Mouse (Mus musculus) spleen, postnatal 10 days (tissue): ENCODE results near the gene Hspa2.
"Not testable (repeated sequence)": the region's sequence is repeated elsewhere in the genome, so short reads cannot be mapped to it uniquely, and the experiment has no call there.

Source experiments
- DNase-seq, 2 experiments: peaks; one replicate each; pipeline ENCODE4 v3.0.0; 2021 to 2022; ENCODE audit warnings: low spot score in 2 of 2

Gene Hspa2

GRCm38 (mm10) chr12:76434111-76434510, 30.1 kb downstream of the Hspa2 start:
- DNase-seq: no peak

- no peak for DNase-seq
These were observed 31.1 kb downstream of the Hspa2 start for GRCm38 (mm10) chr12:76435084-76435483.

- DNase-seq: no peak
These were observed 31.6 kb downstream of the Hspa2 start for GRCm38 (mm10) chr12:76435549-76435948.

GRCm38 (mm10) chr12:76443488-76443887, 39.5 kb downstream of the Hspa2 start:
- DNase-seq: not testable (repeated sequence)

- DNase-seq: no peak
These were observed 40.4 kb downstream of the Hspa2 start for GRCm38 (mm10) chr12:76444359-76444772.

- DNase-seq: no peak
These were observed 40.9 kb downstream of the Hspa2 start for GRCm38 (mm10) chr12:76444862-76445261.

GRCm38 (mm10) chr12:76446201-76446600, 42.2 kb downstream of the Hspa2 start:
- no peak for DNase-seq

- no peak for DNase-seq
These were observed 44.2 kb downstream of the Hspa2 start for GRCm38 (mm10) chr12:76448127-76448526.

- DNase-seq: no peak
These were observed 48.2 kb downstream of the Hspa2 start for GRCm38 (mm10) chr12:76452203-76452602.
